Mouse (Mus musculus) natural killer cell, adult 2 months (primary cell): ENCODE data around the gene Olfr803.

Source experiments
- DNase-seq, 2 experiments: peaks; one replicate each; pipeline ENCODE4 v3.0.0; 2022; ENCODE audit warnings: low spot score in 2 of 2

The Olfr803 gene

GRCm38 (mm10) chr10:129694186-129694585 lies at the start of gene Olfr803:
Gene Olfr803, minus strand, starts transcription at chr10:129694286.
- no peak for DNase-seq

- DNase-seq, result no peak
These were observed 47.7 kb upstream of the Olfr803 start, which contains the start of gene Olfr806 for GRCm38 (mm10) chr10:129741821-129742220. Gene Olfr806, minus strand, starts transcription at chr10:129741921.

- DNase-seq, result no peak
These were observed 35.2 kb upstream of the Olfr803 start, which contains the start of gene Olfr805 for GRCm38 (mm10) chr10:129729275-129729674. Gene Olfr805, minus strand, starts transcription at chr10:129729375.

GRCm38 (mm10) chr10:129702910-129703309 lies 8.8 kb upstream of the Olfr803 start, which contains the start of gene Olfr804:
Gene Olfr804, plus strand, starts transcription at chr10:129703210.
- DNase-seq, result no peak

GRCm38 (mm10) chr10:129688069-129688468 lies 6.0 kb downstream of the Olfr803 start, which contains the start of gene Olfr802:
Gene Olfr802, minus strand, starts transcription at chr10:129688169.
- DNase-seq, result no peak

GRCm38 (mm10) chr10:129673765-129674164 lies 20.3 kb downstream of the Olfr803 start, which contains the start of gene Olfr801:
Gene Olfr801, minus strand, starts transcription at chr10:129673865.
- DNase-seq, result no peak

- no peak for DNase-seq
These were observed 36.7 kb downstream of the Olfr803 start, which contains the start of gene Olfr800 for GRCm38 (mm10) chr10:129657394-129657793. Gene Olfr800, plus strand, starts transcription at chr10:129657694.

- DNase-seq, result no peak
These were observed 42.3 kb downstream of the Olfr803 start for GRCm38 (mm10) chr10:129651763-129652162.
